Mouse (Mus musculus): Measurements from ENCODE around the gene Vmn1r55. TPM values are rescaled to one million over a fixed set of nuclear protein-coding genes. Genes with fewer than 3 reads are reported as not detected.
"Not testable (repeated sequence)": the region's sequence is repeated elsewhere in the genome, so short reads cannot be mapped to it uniquely, and the experiment has no call there.

The Vmn1r55 gene
- total RNA-seq (2014; rRNA removed) (not detected in 2 replicates), polyA plus RNA-seq (2015; fragmentation: Nextera tagmentation; extraction: Ambion mirVana) (not detected in 2 replicates)

DNA sequence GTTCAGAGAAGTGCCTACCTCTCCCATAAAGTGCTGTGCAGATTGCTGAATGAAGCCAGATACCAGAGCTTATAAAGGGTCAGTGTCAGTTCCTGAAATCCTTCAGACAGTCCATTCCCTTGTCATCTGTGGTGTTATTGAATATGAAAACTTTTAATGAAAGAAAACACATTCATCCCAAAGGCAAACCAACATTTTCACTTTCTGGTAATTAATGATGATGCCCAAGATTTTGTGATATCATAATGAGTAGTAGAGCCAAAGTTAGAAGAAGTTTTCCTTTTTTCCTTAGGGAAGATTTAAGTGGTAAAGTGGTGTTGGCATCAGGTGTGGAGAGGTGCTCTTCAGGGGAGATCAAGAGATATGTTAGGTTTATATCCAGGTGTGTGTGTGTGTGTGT lies at the start of gene Vmn1r55:
Vmn1r55 (minus strand) TSS at position 101 of the 400 bp plus-strand sequence.
- not testable (repeated sequence) for DNase-seq (ENCODE audit: low spot score); H3K4me1 ChIP-seq (ENCODE audit: insufficient read depth, low read length); H3K9ac ChIP-seq (replicated peaks; ENCODE audit: low read length); H3K4me2 ChIP-seq (ENCODE audit: low read depth, low read length); H3K36me3 ChIP-seq (ENCODE audit: insufficient read depth, low read length); H3K27me3 ChIP-seq (ENCODE audit: insufficient read depth, low read length); H3K9me3 ChIP-seq (ENCODE audit: low read length); H3K27ac ChIP-seq; H3K4me3 ChIP-seq (ENCODE audit: low read length); ATAC-seq

DNA sequence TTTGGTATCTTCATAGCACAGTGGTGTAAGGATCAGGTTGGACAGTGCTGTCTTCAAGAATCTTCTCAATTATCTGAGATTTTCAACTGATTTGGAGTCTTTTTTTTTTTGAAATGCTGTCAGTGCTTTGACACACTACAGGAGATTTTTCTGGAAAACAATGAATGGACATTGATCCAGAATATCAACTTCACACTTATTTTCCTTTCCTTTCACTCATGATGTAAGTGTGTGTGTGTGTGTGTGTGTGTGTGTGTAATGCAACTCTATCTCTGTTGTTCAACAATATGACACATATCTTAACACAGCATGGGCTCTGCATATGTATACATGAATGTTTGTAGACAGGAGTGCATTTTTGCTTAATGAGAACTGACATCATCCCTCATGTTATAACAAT lies 47.2 kb upstream of the Vmn1r55 start, which contains the start of gene Vmn1r56:
Vmn1r56 (minus strand) TSS at position 101 of the 400 bp plus-strand sequence.
- H3K4me2 ChIP-seq (ENCODE audit: low read depth, low read length); H3K9ac ChIP-seq (replicated peaks; ENCODE audit: low read length); ATAC-seq; DNase-seq (ENCODE audit: low spot score); H3K9me3 ChIP-seq (ENCODE audit: low read length); H3K27ac ChIP-seq; H3K27me3 ChIP-seq (ENCODE audit: insufficient read depth, low read length); H3K4me3 ChIP-seq (ENCODE audit: low read length); H3K36me3 ChIP-seq (ENCODE audit: insufficient read depth, low read length); H3K4me1 ChIP-seq (ENCODE audit: insufficient read depth, low read length): not testable (repeated sequence)

DNA sequence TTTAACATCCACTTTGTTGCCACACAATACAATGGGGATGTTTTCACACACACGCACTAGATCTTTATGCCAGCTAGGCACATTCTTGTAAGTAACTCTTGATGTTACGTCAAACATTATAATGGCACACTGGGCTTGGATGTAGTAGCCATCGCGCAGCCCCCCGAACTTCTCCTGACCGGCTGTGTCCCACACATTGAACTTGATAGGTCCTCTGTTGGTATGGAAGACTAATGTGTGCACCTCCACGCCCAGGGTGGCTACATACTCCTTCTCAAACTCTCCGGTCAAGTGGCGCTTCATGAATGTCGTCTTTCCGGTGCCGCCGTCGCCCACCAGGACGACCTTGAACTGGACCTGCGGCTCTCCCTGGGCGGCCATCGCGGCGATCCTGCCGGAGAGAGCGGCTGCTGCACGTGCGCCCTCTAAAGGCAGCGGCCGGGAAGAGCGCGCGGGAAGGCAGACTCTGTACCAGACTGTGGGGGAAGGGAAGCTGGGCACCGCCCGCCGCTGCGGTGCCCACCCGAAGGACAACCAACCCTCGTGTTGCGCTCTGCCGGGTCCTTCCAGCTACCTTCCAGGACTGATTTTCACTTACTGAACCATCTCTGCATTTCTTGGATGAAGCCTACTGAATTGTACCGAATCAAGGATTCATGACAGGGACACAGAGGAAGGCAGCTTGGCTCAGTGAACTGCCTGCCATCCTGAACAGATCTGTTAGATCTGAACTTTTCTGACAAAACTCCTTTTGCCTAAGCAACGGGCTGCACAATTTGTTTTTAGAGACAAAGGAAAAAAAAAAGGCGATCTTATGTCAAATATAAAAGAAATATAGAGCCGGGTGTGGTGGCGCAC lies 23.7 kb downstream of the Vmn1r55 start, which contains the start of gene Rasl2-9:
Rasl2-9 (minus strand) TSS at position 402 of the 858 bp plus-strand sequence.
- H3K27ac ChIP-seq, result no peak within 1 kb of the TSS
- peak; percentile 93 for ATAC-seq
- peak; percentile 83 for TF ChIP-seq CTCF (IDR thresholded peaks at IDR 0.05; ENCODE audit: low read depth)
- WGBS, result 17% methylated on average over 42 of the region's 42 CpGs
- H3K4me1 ChIP-seq (ENCODE audit: insufficient read depth, low read length), result no peaks in the 10 kb centered on the region
- peak; percentile 83 for DNase-seq (ENCODE audit: low spot score)
- no peaks in the 10 kb centered on the region for H3K27me3 ChIP-seq (ENCODE audit: insufficient read depth, low read length)
- H3K9me3 ChIP-seq (ENCODE audit: low read length), result no peaks in the 10 kb centered on the region
- peak within 1 kb of the TSS; percentile 40; the same call in 1 of the 2 replicates for H3K9ac ChIP-seq (replicated peaks; ENCODE audit: low read length)
- no peaks in the 10 kb centered on the region for H3K36me3 ChIP-seq (ENCODE audit: insufficient read depth, low read length)
- H3K4me2 ChIP-seq (ENCODE audit: low read depth, low read length), result peak within 1 kb of the TSS; percentile 58
- peak within 1 kb of the TSS; percentile 34 for H3K4me3 ChIP-seq (ENCODE audit: low read length)

DNA sequence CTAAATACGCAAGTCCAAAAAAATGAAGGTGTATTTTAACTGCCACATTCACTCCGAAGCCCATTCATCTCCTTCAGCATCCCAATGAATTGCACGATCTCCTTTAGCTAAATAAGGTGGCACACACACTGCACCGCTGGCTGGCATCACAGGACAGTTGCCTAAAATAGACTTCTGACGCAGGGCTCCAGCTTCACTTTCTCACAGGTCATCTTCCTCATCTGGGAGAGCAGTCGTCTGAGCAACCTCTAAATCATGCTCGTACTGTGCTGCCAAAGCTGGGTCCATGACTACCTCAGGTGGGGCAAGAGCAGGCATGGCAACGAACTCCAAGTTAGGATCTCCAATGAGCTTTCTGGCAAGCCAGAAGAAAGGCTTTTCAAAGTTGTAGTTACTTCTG lies 24.4 kb downstream of the Vmn1r55 start:
- Histone ChIP-seq H3K27me3 (ENCODE audit: insufficient read depth, low read length) (no peaks in the 10 kb centered on the region), H3K4me1 (ENCODE audit: insufficient read depth, low read length) (no peaks in the 10 kb centered on the region), H3K4me2 (ENCODE audit: low read depth, low read length) (peak overlapping the region; percentile 58; the same call in 1 of the 2 replicates), H3K9me3 (ENCODE audit: low read length) (no peaks in the 10 kb centered on the region), H3K9ac (replicated peaks; ENCODE audit: low read length) (no peak overlapping the region), H3K36me3 (ENCODE audit: insufficient read depth, low read length) (no peaks in the 10 kb centered on the region), H3K27ac (no peak overlapping the region), H3K4me3 (ENCODE audit: low read length) (no peak overlapping the region)
- DNase-seq (ENCODE audit: low spot score) (no peak), ATAC-seq (no peak)
- WGBS, result 93% methylated on average over 8 of the region's 8 CpGs
- no peak for TF ChIP-seq CTCF (IDR thresholded peaks at IDR 0.05; ENCODE audit: low read depth)

DNA sequence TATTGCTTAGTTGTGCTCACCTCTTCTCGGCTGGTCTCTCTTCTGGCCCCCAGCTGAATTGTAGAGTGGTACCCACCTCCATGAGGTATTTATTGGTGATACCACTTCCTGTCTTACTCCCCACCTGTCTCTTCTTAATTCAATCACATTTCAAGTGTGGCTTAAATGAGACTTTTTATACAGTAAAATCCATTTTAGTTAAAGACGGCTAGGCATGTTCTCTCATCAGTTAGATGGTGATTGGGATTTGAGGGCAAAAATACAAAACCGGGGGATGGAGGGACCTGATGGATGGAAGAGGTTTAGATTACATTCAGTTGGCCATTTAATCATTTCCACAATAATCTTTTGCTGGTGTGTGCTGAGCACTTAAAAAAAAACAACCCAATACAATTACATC lies 32.6 kb downstream of the Vmn1r55 start, which contains the start of gene Rfpl4:
Rfpl4 (minus strand) TSS at position 101 of the 400 bp plus-strand sequence.
- TF ChIP-seq CTCF (IDR thresholded peaks at IDR 0.05; ENCODE audit: low read depth), result no peak
- DNase-seq (ENCODE audit: low spot score) (no peak), ATAC-seq (no peak)
- no peaks in the 10 kb centered on the region for H3K27me3 ChIP-seq (ENCODE audit: insufficient read depth, low read length)
- no peaks in the 10 kb centered on the region for H3K4me1 ChIP-seq (ENCODE audit: insufficient read depth, low read length)
- WGBS, result 93% methylated on average over 3 of the region's 3 CpGs
- no peak within 1 kb of the TSS for H3K4me2 ChIP-seq (ENCODE audit: low read depth, low read length)
- no peaks in the 10 kb centered on the region for H3K36me3 ChIP-seq (ENCODE audit: insufficient read depth, low read length)
- no peak within 1 kb of the TSS for H3K27ac ChIP-seq
- no peaks in the 10 kb centered on the region for H3K9me3 ChIP-seq (ENCODE audit: low read length)
- no peak within 1 kb of the TSS for H3K9ac ChIP-seq (replicated peaks; ENCODE audit: low read length)
- no peak within 1 kb of the TSS for H3K4me3 ChIP-seq (ENCODE audit: low read length)

DNA sequence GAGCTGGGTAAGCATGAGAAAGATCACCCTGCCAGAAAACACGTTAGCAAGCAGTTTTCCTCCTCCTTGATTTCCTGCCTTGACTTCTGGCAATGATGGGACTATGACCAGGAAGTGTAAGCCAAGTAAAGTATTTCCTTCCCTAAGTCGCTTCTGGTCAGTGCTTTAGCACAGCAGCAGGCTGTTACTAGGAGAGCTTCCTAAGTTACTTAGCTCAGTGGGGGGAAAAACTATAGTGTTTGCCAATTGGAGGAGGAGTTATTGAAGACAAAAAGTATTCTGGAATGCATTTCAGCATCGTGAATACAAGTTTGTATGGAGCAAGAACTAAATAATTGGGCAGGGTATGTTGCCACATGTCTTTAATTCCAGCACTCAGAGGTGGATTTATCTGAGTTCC lies 36.8 kb downstream of the Vmn1r55 start:
- 40% methylated on average over 3 of the region's 3 CpGs for WGBS

DNA sequence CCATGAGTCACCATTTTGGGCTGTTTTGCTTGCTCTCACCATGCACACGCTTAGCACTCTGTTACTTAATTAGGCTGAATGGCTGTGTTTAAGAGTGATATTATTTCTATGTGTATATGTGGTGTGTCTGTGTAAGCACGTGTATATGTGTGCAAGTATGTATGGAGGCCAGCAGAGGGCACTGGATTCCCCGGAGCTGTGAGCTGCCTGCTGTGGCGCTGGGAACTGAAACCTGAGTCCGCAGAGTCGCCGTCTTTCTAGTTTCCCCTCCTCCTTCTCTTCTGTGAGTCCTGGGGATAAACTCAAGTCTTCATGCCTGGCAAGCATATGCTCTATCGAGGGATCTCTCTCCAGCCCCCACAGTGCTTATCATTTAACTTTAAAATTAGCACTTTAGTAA lies 40.2 kb downstream of the Vmn1r55 start:
- Histone ChIP-seq H3K27ac (no peak overlapping the region), H3K27me3 (ENCODE audit: insufficient read depth, low read length) (no peaks in the 10 kb centered on the region), H3K4me2 (ENCODE audit: low read depth, low read length) (no peak overlapping the region), H3K9ac (replicated peaks; ENCODE audit: low read length) (no peak overlapping the region), H3K4me1 (ENCODE audit: insufficient read depth, low read length) (no peaks in the 10 kb centered on the region), H3K4me3 (ENCODE audit: low read length) (no peak overlapping the region), H3K9me3 (ENCODE audit: low read length) (no peaks in the 10 kb centered on the region), H3K36me3 (ENCODE audit: insufficient read depth, low read length) (no peaks in the 10 kb centered on the region)
- WGBS, result 83% methylated on average over 8 of the region's 8 CpGs
- DNase-seq (ENCODE audit: low spot score) (no peak), ATAC-seq (no peak)
- no peak for TF ChIP-seq CTCF (IDR thresholded peaks at IDR 0.05; ENCODE audit: low read depth)

More for the DNA sequence above, 36.8 kb downstream of the Vmn1r55 start:
- Histone ChIP-seq H3K4me1 (ENCODE audit: insufficient read depth, low read length) (no peaks in the 10 kb centered on the region), H3K27me3 (ENCODE audit: insufficient read depth, low read length) (no peaks in the 10 kb centered on the region), H3K9ac (replicated peaks; ENCODE audit: low read length) (no peak overlapping the region), H3K27ac (no peak overlapping the region), H3K36me3 (ENCODE audit: insufficient read depth, low read length) (no peaks in the 10 kb centered on the region), H3K4me2 (ENCODE audit: low read depth, low read length) (no peak overlapping the region), H3K4me3 (ENCODE audit: low read length) (no peak overlapping the region), H3K9me3 (ENCODE audit: low read length) (no peaks in the 10 kb centered on the region)
- ATAC-seq (no peak), DNase-seq (ENCODE audit: low spot score) (no peak)
- TF ChIP-seq CTCF (IDR thresholded peaks at IDR 0.05; ENCODE audit: low read depth), result no peak
